In genomic region chr10:115561136-115561880, GRCm38 (mm10) we compare ENCODE assay signal across 9 mouse cellular contexts. TPM values are rescaled to one million over a fixed set of nuclear protein-coding genes. Genes with fewer than 3 reads are reported as not detected.
A peak's percentile ranks its signal among the peaks of the same experiment; 100 is the strongest.
DNase-seq lines count a peak whose midpoint lies in the region; ATAC-seq lines count a peak whose summit lies in the region.
"Had no signal": no experiment of that assay in that cellular context is flagged by ENCODE, and none has a peak within 500 bp of the region (broad histone marks: within the 10 kb centered on the region; RNA-seq: fewer than 3 reads in every experiment).

No protein-coding gene starts in this region.

- intact Hi-C loops in left cerebral cortex, postnatal 4 days (cut with DNase I) = no loop called here
- intact Hi-C loops in left cerebral cortex, postnatal 36 days (cut with DNase I) = no loop called here

- H3K27me3 ChIP-seq in stomach, embryonic 16.5 days (ENCODE audit: control insufficient read depth, insufficient read depth, low read length) = no peaks in the 10 kb centered on the region
- H3K27me3 ChIP-seq: CH12.LX had no signal

- DNase-seq in left cerebral cortex, postnatal 4 days = peak; percentile 35
- no peak for DNase-seq in left cerebral cortex, postnatal 36 days (ENCODE audit: low spot score in 2 of 2)
- DNase-seq in cerebellum, adult 9-10 months = peak; percentile 57
- peak; percentile 52 to 59 for DNase-seq in kidney, postnatal 25 days
- no peak for DNase-seq in embryo, embryonic 10 days (ENCODE audit: low spot score)
- no peak for DNase-seq in right cerebral cortex, postnatal 14 days

- no peaks in the 10 kb centered on the region for H3K9me3 ChIP-seq in stomach, embryonic 16.5 days (replicated peaks; ENCODE audit: control insufficient read depth, low read length)

- 50% methylated on average over 12 of the region's 12 CpGs for WGBS in stomach, embryonic 16.5 days

- 0 out of 2 replicates have a peak, but pooled peaks cover 3% of the 10 kb centered on the region for H3K4me1 ChIP-seq in stomach, embryonic 16.5 days (ENCODE audit: control insufficient read depth, insufficient read depth, low read length)

- peak overlapping the region; percentile 27; the same call in 1 of the 2 replicates for H3K27ac ChIP-seq in stomach, embryonic 16.5 days (ENCODE audit: low read length)

- peak overlapping the region; percentile 20; the same call in 1 of the 2 replicates for H3K4me2 ChIP-seq in stomach, embryonic 16.5 days (ENCODE audit: low read depth, low read length)

- H3K4me3 ChIP-seq in stomach, embryonic 16.5 days (replicated peaks; ENCODE audit: low read length) = no peak overlapping the region

- H3K9ac ChIP-seq in stomach, embryonic 16.5 days (ENCODE audit: low read length) = no peak overlapping the region

- ATAC-seq in stomach, embryonic 16.5 days (ENCODE audit: insufficient read depth, low FRiP score) = peak; percentile 80; the same call in 1 of the 2 replicates

- H3K36me3 ChIP-seq in stomach, embryonic 16.5 days (ENCODE audit: control insufficient read depth, insufficient read depth, low read length) = no peaks in the 10 kb centered on the region

RNA-seq across cellular contexts. Expression of gene A930009A15Rik, which starts 8.5 kb away (rescaled TPM):
- under 1 TPM in 1 of 2 experiments, not detected in 1; 0.66 TPM for total RNA-seq in left cerebral cortex, postnatal 4 days (2021)
- total RNA-seq in left cerebral cortex, postnatal 36 days (2021) = under 1 TPM; 0.32 to 0.41 TPM
- polyA plus RNA-seq in stomach, embryonic 16.5 days (2015; fragmentation: Nextera tagmentation; extraction: Ambion mirVana) = not detected in 2 replicates
- total RNA-seq: CH12.LX; heart, adult 8-10 months had no signal

RNA-seq across cellular contexts. Expression of gene Lgr5, which starts 26.3 kb away (rescaled TPM):
- 1 to 10 TPM; 1.1 to 1.4 TPM for total RNA-seq in left cerebral cortex, postnatal 4 days (2021)
- total RNA-seq in left cerebral cortex, postnatal 36 days (2021) = 1 to 10 TPM; 3.6 to 6.6 TPM
- 4.4 and 4.8 TPM in 2 replicates for polyA plus RNA-seq in stomach, embryonic 16.5 days (2015; fragmentation: Nextera tagmentation; extraction: Ambion mirVana)
- total RNA-seq: CH12.LX; heart, adult 8-10 months had no signal

Comparison
In these comparisons a context has a peak if more than half of its experiments do, and no peak if none do; other contexts are left out.
1. DNase-seq: peak in left cerebral cortex, postnatal 4 days (single experiment), cerebellum, adult 9-10 months (single experiment) and kidney, postnatal 25 days (2 of 2); none in left cerebral cortex, postnatal 36 days (0 of 2), embryo, embryonic 10 days (single experiment) and right cerebral cortex, postnatal 14 days (single experiment).